In genomic region chr11:94134076-94134838, GRCm38 (mm10) we compare ENCODE assay signal across 8 mouse cellular contexts.
A peak's percentile ranks its signal among the peaks of the same experiment; 100 is the strongest.
DNase-seq lines count a peak whose midpoint lies in the region; ATAC-seq lines count a peak whose summit lies in the region.

No protein-coding gene starts in this region.

- no peaks in the 10 kb centered on the region for H3K9me3 ChIP-seq in hindbrain, embryonic 10.5 days
- H3K9me3 ChIP-seq in hindbrain, embryonic 14.5 days (ENCODE audit: control insufficient read depth, low read length) = no peaks in the 10 kb centered on the region
- no peaks in the 10 kb centered on the region for H3K9me3 ChIP-seq in hindbrain, embryonic 12.5 days (replicated peaks)
- no peaks in the 10 kb centered on the region for H3K9me3 ChIP-seq in liver, embryonic 12.5 days (replicated peaks)
- no peaks in the 10 kb centered on the region for H3K9me3 ChIP-seq in stomach, embryonic 14.5 days (ENCODE audit: control insufficient read depth, low read depth, low read length)

- no peak overlapping the region for H3K9ac ChIP-seq in hindbrain, embryonic 14.5 days
- H3K9ac ChIP-seq in hindbrain, embryonic 12.5 days = no peak overlapping the region
- no peak overlapping the region for H3K9ac ChIP-seq in liver, embryonic 12.5 days
- H3K9ac ChIP-seq in stomach, embryonic 14.5 days (replicated peaks; ENCODE audit: low read depth, low read length) = no peak overlapping the region

- peak overlapping the region; percentile 74 for H3K27ac ChIP-seq in hindbrain, embryonic 10.5 days
- no peak overlapping the region for H3K27ac ChIP-seq in hindbrain, embryonic 14.5 days
- no peak overlapping the region for H3K27ac ChIP-seq in hindbrain, embryonic 12.5 days
- no peak overlapping the region for H3K27ac ChIP-seq in liver, embryonic 12.5 days
- H3K27ac ChIP-seq in stomach, embryonic 14.5 days (ENCODE audit: low read length) = no peak overlapping the region; the same call in 1 of the 2 replicates

- peaks cover 74% of the 10 kb centered on the region for H3K4me1 ChIP-seq in hindbrain, embryonic 10.5 days (replicated peaks)
- H3K4me1 ChIP-seq in hindbrain, embryonic 14.5 days (replicated peaks; ENCODE audit: control insufficient read depth, insufficient read depth, low read length) = 0 out of 2 replicates have a peak, but pooled peaks cover 12% of the 10 kb centered on the region
- peaks cover 43% of the 10 kb centered on the region for H3K4me1 ChIP-seq in hindbrain, embryonic 12.5 days
- H3K4me1 ChIP-seq in liver, embryonic 12.5 days = peaks cover 37% of the 10 kb centered on the region
- peaks cover 18% of the 10 kb centered on the region for H3K4me1 ChIP-seq in stomach, embryonic 14.5 days (ENCODE audit: control insufficient read depth, insufficient read depth, low read length)

- WGBS in hindbrain, embryonic 10.5 days = 47% methylated on average over 18 of the region's 18 CpGs
- 42% methylated on average over 18 of the region's 18 CpGs for WGBS in hindbrain, embryonic 14.5 days
- 47% methylated on average over 18 of the region's 18 CpGs for WGBS in hindbrain, embryonic 12.5 days
- WGBS in liver, embryonic 12.5 days (ENCODE audit: insufficient replicate concordance) = 58% methylated on average over 18 of the region's 18 CpGs
- 46% methylated on average over 18 of the region's 18 CpGs for WGBS in stomach, embryonic 14.5 days

- peaks cover 9% of the 10 kb centered on the region; the same call in 1 of the 2 replicates for H3K27me3 ChIP-seq in hindbrain, embryonic 10.5 days (ENCODE audit: insufficient read depth, poor library complexity, severe bottlenecking)
- H3K27me3 ChIP-seq in hindbrain, embryonic 14.5 days (ENCODE audit: control insufficient read depth, insufficient read depth, low read length) = no peaks in the 10 kb centered on the region
- no peaks in the 10 kb centered on the region for H3K27me3 ChIP-seq in hindbrain, embryonic 12.5 days
- no peaks in the 10 kb centered on the region; the same call in 1 of the 2 replicates for H3K27me3 ChIP-seq in liver, embryonic 12.5 days (replicated peaks)
- H3K27me3 ChIP-seq in stomach, embryonic 14.5 days (ENCODE audit: control insufficient read depth, insufficient read depth, low read length) = no peaks in the 10 kb centered on the region

- no peaks in the 10 kb centered on the region for H3K36me3 ChIP-seq in hindbrain, embryonic 10.5 days
- no peaks in the 10 kb centered on the region for H3K36me3 ChIP-seq in hindbrain, embryonic 14.5 days (replicated peaks; ENCODE audit: control insufficient read depth, insufficient read depth)
- no peaks in the 10 kb centered on the region for H3K36me3 ChIP-seq in hindbrain, embryonic 12.5 days
- no peaks in the 10 kb centered on the region for H3K36me3 ChIP-seq in liver, embryonic 12.5 days
- H3K36me3 ChIP-seq in stomach, embryonic 14.5 days (ENCODE audit: control insufficient read depth, insufficient read depth, low read length) = no peaks in the 10 kb centered on the region

- ATAC-seq in hindbrain, embryonic 14.5 days (ENCODE audit: low FRiP score) = no peak
- no peak for ATAC-seq in hindbrain, embryonic 12.5 days (ENCODE audit: low FRiP score)
- no peak for ATAC-seq in liver, embryonic 12.5 days
- 0 out of 2 replicates have a peak, but pooled peaks have one; percentile 26 for ATAC-seq in stomach, embryonic 14.5 days (ENCODE audit: insufficient number of reproducible peaks, insufficient read depth, low FRiP score, low read depth)

- H3K4me3 ChIP-seq in hindbrain, embryonic 10.5 days = peak overlapping the region; percentile 16; the same call in 1 of the 2 replicates
- H3K4me3 ChIP-seq in hindbrain, embryonic 14.5 days (replicated peaks; ENCODE audit: low read length) = no peak overlapping the region
- no peak overlapping the region for H3K4me3 ChIP-seq in hindbrain, embryonic 12.5 days
- no peak overlapping the region for H3K4me3 ChIP-seq in liver, embryonic 12.5 days
- H3K4me3 ChIP-seq in stomach, embryonic 14.5 days (ENCODE audit: low read depth, low read length) = no peak overlapping the region

- H3K4me2 ChIP-seq in hindbrain, embryonic 14.5 days (replicated peaks) = no peak overlapping the region
- H3K4me2 ChIP-seq in hindbrain, embryonic 12.5 days (replicated peaks) = 0 out of 2 replicates have a peak overlapping the region, but pooled peaks have one; percentile 1
- 0 out of 2 replicates have a peak overlapping the region, but pooled peaks have one; percentile 58 for H3K4me2 ChIP-seq in liver, embryonic 12.5 days
- no peak overlapping the region for H3K4me2 ChIP-seq in stomach, embryonic 14.5 days (replicated peaks; ENCODE audit: low read depth, low read length)

- DNase-seq in hindbrain, embryonic 10.5 days (ENCODE audit: low spot score) = no peak
- no peak for DNase-seq in hindbrain, embryonic 14.5 days (ENCODE audit: low spot score)
- DNase-seq in adrenal gland, postnatal 14 days = peak; percentile 94
- peak; percentile 96 for DNase-seq in gastrocnemius, adult 18-20 months (ENCODE audit: low spot score)
- DNase-seq in c-Kit-positive CD71-positive TER-119-positive erythroid progenitor cells, embryonic 14.5 days (ENCODE audit: low spot score) = no peak

Comparison
In these comparisons a context has a peak if more than half of its experiments do, and no peak if none do; other contexts are left out.
1. H3K4me2 ChIP-seq: peak in hindbrain, embryonic 12.5 days (single experiment) and liver, embryonic 12.5 days (single experiment); none in hindbrain, embryonic 14.5 days (single experiment) and stomach, embryonic 14.5 days (single experiment).
2. DNase-seq: peak in adrenal gland, postnatal 14 days (single experiment) and gastrocnemius, adult 18-20 months (single experiment); none in hindbrain, embryonic 10.5 days (single experiment), hindbrain, embryonic 14.5 days (single experiment) and c-Kit-positive CD71-positive TER-119-positive erythroid progenitor cells, embryonic 14.5 days (single experiment).